Mouse (Mus musculus): ENCODE results near the gene Slc35c1.
"Not testable (repeated sequence)": the region's sequence is repeated elsewhere in the genome, so short reads cannot be mapped to it uniquely, and the experiment has no call there.

Gene Slc35c1

DNA sequence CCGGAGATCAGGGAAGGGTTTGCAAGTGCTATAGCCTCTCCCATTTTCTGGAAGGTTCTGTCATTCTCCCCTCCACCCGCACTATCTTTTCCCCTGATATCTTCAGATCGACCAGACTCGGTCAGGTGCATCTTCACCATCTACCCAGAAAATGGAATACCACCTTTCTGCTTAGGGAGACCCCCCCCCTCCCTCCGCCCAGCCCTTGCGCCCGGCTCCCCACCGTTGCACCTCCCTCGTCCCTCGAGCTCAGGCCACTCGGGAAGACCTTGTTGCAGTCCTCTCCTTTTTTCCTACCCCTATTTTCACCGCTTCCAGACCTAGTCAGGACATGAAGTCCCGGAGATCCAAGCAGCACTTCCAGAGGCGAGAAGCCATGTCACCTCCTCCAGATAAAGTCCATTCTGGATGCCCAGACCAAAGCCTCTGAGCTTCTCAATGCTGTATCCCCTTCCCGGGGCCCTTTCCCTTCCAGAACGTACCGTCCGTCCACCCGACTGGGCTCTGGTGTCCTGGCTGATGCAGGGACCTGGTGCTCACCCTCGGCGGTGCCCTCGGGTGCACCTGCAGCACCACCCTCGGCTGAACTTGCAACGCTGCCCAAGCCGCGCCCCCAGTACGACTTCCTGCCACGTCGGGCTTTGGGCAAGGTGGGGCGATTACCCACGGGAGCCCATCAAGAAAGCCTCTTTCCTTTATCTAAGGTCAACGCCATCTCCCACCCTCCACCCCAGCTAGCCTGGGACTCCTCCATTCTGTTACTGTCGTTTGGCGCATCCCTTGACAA, at the start of gene Slc35c1:
TSS of gene Slc35c1 (minus strand) at position 618 of the 787 bp plus-strand sequence.
- no peak for DNase-seq (ENCODE audit: low spot score in 2 of 2)

DNA sequence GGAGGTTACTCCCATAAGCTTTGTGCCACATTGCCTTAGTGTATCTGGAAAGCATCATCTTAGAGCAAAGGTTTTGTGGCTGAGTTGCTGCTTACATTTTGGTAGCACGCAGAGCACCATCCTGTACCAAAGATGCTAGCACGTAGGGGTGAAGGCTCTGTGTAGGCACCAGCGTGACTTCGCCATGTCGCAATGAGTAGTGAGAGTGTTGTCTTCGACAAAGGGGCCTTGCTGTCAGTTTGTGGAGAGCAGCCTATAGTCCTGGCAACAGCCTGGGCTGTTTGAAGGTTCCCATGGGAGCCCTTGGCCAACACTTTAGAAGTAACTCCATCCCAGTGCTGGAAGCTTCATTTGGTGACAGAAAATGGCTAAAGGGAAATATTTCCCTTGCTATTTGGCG, 45.0 kb upstream of the Slc35c1 start:
- DNase-seq (ENCODE audit: low spot score in 2 of 2) = no peak

- DNase-seq (ENCODE audit: low spot score in 2 of 2) = no peak
Observed at GRCm38 (mm10) chr2:92503421-92503820, 43.1 kb upstream of the Slc35c1 start.

- DNase-seq (ENCODE audit: low spot score in 2 of 2) = peak; percentile 54 to 74
Observed at GRCm38 (mm10) chr2:92499701-92500322, 39.5 kb upstream of the Slc35c1 start.

DNA sequence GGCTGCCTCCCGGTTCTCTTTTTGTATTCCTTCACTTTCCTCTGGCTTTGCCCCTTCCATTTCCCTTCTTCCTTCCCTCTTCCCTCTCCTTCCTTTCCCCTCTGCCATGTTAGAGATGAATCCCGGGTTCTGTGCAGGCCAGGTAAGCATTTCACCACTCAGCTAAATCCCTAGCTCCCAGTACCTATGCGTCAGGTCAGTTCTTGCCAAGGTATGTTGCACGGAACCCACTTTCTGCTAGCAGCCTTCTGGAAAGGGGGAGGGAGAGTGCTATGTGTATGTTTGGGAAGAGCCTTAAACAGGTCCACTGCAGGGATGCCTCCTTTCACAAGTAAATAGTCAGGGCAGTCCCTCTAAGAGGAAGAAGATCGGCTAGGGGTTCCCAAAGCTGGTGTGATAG, 36.8 kb upstream of the Slc35c1 start:
- no peak for DNase-seq (ENCODE audit: low spot score in 2 of 2)

DNA sequence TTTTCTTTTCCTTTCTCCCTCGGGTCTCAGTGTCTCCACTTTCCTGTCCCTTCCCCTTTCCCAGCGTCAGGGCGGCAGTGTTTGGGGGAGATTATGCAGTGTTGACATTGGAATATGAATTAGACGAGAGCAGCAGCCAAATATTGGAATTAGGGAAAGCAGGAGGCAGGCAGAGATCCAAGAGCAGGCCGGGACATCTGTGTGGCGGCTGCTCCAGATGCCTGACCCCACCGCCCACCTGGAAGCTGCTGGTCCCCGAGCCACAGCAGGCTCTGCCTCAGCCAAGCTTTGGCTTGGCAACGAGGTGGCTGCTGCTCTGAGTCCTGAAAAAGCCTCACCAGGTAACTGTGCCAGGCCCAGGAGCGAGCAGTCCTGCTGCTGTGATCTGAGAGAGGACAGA, 36.3 kb upstream of the Slc35c1 start:
- no peak for DNase-seq (ENCODE audit: low spot score in 2 of 2)

GRCm38 (mm10) chr2:92494956-92495355, 34.6 kb upstream of the Slc35c1 start:
- no peak for DNase-seq (ENCODE audit: low spot score in 2 of 2)

DNA sequence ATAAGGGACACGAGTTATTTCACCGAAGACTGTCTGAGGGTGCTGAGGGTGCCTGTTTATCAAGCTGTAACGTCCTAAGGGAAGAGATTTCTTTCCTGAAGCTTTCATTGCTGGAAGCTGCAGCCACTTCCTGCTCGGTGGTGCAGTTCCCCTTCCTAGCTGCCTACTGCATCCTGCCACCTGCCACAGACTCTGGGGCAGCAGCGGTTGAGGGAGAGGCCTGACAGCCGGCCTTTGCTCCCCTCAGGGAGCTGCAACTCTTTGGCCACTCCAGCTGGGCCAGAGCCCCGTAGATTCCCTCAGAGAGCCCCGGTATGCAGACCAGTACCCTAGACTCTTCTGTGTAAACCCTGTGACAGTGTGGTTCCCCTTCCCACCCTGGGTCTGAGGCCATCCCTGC, 34.1 kb upstream of the Slc35c1 start:
- DNase-seq (ENCODE audit: low spot score in 2 of 2) = no peak

GRCm38 (mm10) chr2:92493656-92494390, 33.5 kb upstream of the Slc35c1 start:
- no peak for DNase-seq (ENCODE audit: low spot score in 2 of 2)

GRCm38 (mm10) chr2:92491950-92492501, 31.7 kb upstream of the Slc35c1 start:
- no peak for DNase-seq (ENCODE audit: low spot score in 2 of 2)

- no peak for DNase-seq (ENCODE audit: low spot score in 2 of 2)
Observed at GRCm38 (mm10) chr2:92490541-92490940, 30.2 kb upstream of the Slc35c1 start.

DNA sequence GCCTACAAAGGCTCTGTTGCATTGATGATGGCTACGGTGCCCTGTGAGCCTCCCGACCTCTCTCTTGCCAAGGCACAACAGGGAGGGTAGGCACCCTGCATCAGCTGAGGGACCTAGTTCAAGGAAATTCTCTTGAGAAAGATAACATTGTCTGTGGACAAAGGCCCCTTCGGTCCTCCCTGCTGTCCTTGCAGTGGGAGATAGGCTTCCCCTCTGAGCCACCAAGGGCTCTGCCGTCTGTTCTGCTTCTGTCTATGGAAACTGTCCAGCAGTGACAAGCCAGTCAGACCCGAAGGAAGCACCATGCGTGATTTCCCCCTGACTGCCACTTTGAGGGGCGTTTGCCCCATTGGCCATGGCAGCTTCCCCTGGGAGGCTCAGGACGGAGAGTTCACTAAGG, 27.5 kb upstream of the Slc35c1 start:
- DNase-seq (ENCODE audit: low spot score in 2 of 2) = no peak

- DNase-seq (ENCODE audit: low spot score in 2 of 2) = no peak
Observed at GRCm38 (mm10) chr2:92486911-92487310, 26.6 kb upstream of the Slc35c1 start.

GRCm38 (mm10) chr2:92486403-92486802, 26.1 kb upstream of the Slc35c1 start:
- DNase-seq (ENCODE audit: low spot score in 2 of 2) = peak; percentile 46 to 77

- DNase-seq (ENCODE audit: low spot score in 2 of 2) = peak; percentile 48 to 73
Observed at GRCm38 (mm10) chr2:92485640-92486295, 25.4 kb upstream of the Slc35c1 start.

GRCm38 (mm10) chr2:92484256-92485025, 24.1 kb upstream of the Slc35c1 start:
- no peak for DNase-seq (ENCODE audit: low spot score in 2 of 2)

GRCm38 (mm10) chr2:92483505-92483904, 23.2 kb upstream of the Slc35c1 start:
- no peak for DNase-seq (ENCODE audit: low spot score in 2 of 2)

GRCm38 (mm10) chr2:92482551-92482950, 22.2 kb upstream of the Slc35c1 start:
- no peak for DNase-seq (ENCODE audit: low spot score in 2 of 2)

- no peak for DNase-seq (ENCODE audit: low spot score in 2 of 2)
Observed at GRCm38 (mm10) chr2:92478313-92478688, 18.0 kb upstream of the Slc35c1 start.

- DNase-seq (ENCODE audit: low spot score in 2 of 2) = no peak
Observed at GRCm38 (mm10) chr2:92477672-92478312, 17.5 kb upstream of the Slc35c1 start.

- not testable (repeated sequence) for DNase-seq (ENCODE audit: low spot score in 2 of 2)
Observed at GRCm38 (mm10) chr2:92476580-92476979, 16.2 kb upstream of the Slc35c1 start.
